Mouse (Mus musculus): ENCODE results near the gene Wrap73.

GRCm38 (mm10) chr4:154105381-154106001, 36.7 kb upstream of the Wrap73 start:
- TF ChIP-seq POLR2A (IDR thresholded peaks at IDR 0.05; ENCODE audit: extremely low read depth, insufficient read depth, low read length) (no peak), CTCF (IDR thresholded peaks at IDR 0.05; ENCODE audit: low read depth, low read length) (peak; percentile 84)
